Mouse (Mus musculus): ENCODE results near the gene Ndufa13. TPM values are rescaled to one million over a fixed set of nuclear protein-coding genes. Genes with fewer than 3 reads are reported as not detected.
A peak's percentile ranks its signal among the peaks of the same experiment; 100 is the strongest.

The Ndufa13 gene
- polyA plus RNA-seq, 1 experiment from 2014 or later, result 216 TPM

- Histone ChIP-seq H3K27me3 (replicated peaks; ENCODE audit: control insufficient read depth, insufficient read depth, low read length) (peaks cover 74% of the 10 kb centered on the region), H3K27ac (ENCODE audit: low read depth, low read length) (no peak overlapping the region), H3K9ac (ENCODE audit: low read length) (peak overlapping the region; percentile 21; the same call in 1 of the 2 replicates), H3K4me1 (ENCODE audit: control insufficient read depth, insufficient read depth, low read length) (peaks cover 2% of the 10 kb centered on the region), H3K9me3 (replicated peaks; ENCODE audit: control insufficient read depth, low read length) (no peaks in the 10 kb centered on the region), H3K4me2 (ENCODE audit: low read length) (peak overlapping the region; percentile 39), H3K36me3 (ENCODE audit: control insufficient read depth, insufficient read depth, low read length) (0 out of 2 replicates have a peak, but pooled peaks cover 4% of the 10 kb centered on the region), H3K4me3 (ENCODE audit: low read depth, low read length) (peak overlapping the region; percentile 16; the same call in 1 of the 2 replicates)
- ATAC-seq (no peak), DNase-seq (ENCODE audit: low spot score) (no peak)
- WGBS, result 5% methylated on average over 24 of the region's 24 CpGs
These were observed 14.0 kb downstream of the Ndufa13 start for GRCm38 (mm10) chr8:69888244-69888866.

GRCm38 (mm10) chr8:69887289-69888243 is 14.8 kb downstream of the Ndufa13 start, which contains the start of gene Cilp2:
TSS of gene Cilp2 (minus strand) at chr8:69887687.
- peak within 1 kb of the TSS; percentile 39 for H3K4me2 ChIP-seq (ENCODE audit: low read length)
- H3K9me3 ChIP-seq (replicated peaks; ENCODE audit: control insufficient read depth, low read length), result no peaks in the 10 kb centered on the region
- H3K36me3 ChIP-seq (ENCODE audit: control insufficient read depth, insufficient read depth, low read length), result 0 out of 2 replicates have a peak, but pooled peaks cover 2% of the 10 kb centered on the region
- H3K27ac ChIP-seq (ENCODE audit: low read depth, low read length), result no peak within 1 kb of the TSS
- peak within 1 kb of the TSS; percentile 16 for H3K4me3 ChIP-seq (ENCODE audit: low read depth, low read length)
- peaks cover 82% of the 10 kb centered on the region for H3K27me3 ChIP-seq (replicated peaks; ENCODE audit: control insufficient read depth, insufficient read depth, low read length)
- H3K4me1 ChIP-seq (ENCODE audit: control insufficient read depth, insufficient read depth, low read length), result peaks cover 2% of the 10 kb centered on the region
- ATAC-seq (no peak), DNase-seq (ENCODE audit: low spot score) (no peak)
- under 1% methylated on average over 58 of the region's 60 CpGs for WGBS
- H3K9ac ChIP-seq (ENCODE audit: low read length), result peak within 1 kb of the TSS; percentile 29; the same call in 1 of the 2 replicates

- Histone ChIP-seq H3K4me2 (ENCODE audit: low read length) (no peak overlapping the region), H3K27ac (ENCODE audit: low read depth, low read length) (no peak overlapping the region), H3K9ac (ENCODE audit: low read length) (no peak overlapping the region), H3K36me3 (ENCODE audit: control insufficient read depth, insufficient read depth, low read length) (no peaks in the 10 kb centered on the region), H3K4me3 (ENCODE audit: low read depth, low read length) (no peak overlapping the region), H3K9me3 (replicated peaks; ENCODE audit: control insufficient read depth, low read length) (0 out of 2 replicates have a peak, but pooled peaks cover 2% of the 10 kb centered on the region), H3K27me3 (replicated peaks; ENCODE audit: control insufficient read depth, insufficient read depth, low read length) (peaks cover 99% of the 10 kb centered on the region), H3K4me1 (ENCODE audit: control insufficient read depth, insufficient read depth, low read length) (peaks cover 2% of the 10 kb centered on the region)
- ATAC-seq, result no peak
- 57% methylated on average over 13 of the region's 13 CpGs for WGBS
- no peak for DNase-seq (ENCODE audit: low spot score)
These were observed 18.2 kb downstream of the Ndufa13 start for GRCm38 (mm10) chr8:69884141-69884540.

DNA sequence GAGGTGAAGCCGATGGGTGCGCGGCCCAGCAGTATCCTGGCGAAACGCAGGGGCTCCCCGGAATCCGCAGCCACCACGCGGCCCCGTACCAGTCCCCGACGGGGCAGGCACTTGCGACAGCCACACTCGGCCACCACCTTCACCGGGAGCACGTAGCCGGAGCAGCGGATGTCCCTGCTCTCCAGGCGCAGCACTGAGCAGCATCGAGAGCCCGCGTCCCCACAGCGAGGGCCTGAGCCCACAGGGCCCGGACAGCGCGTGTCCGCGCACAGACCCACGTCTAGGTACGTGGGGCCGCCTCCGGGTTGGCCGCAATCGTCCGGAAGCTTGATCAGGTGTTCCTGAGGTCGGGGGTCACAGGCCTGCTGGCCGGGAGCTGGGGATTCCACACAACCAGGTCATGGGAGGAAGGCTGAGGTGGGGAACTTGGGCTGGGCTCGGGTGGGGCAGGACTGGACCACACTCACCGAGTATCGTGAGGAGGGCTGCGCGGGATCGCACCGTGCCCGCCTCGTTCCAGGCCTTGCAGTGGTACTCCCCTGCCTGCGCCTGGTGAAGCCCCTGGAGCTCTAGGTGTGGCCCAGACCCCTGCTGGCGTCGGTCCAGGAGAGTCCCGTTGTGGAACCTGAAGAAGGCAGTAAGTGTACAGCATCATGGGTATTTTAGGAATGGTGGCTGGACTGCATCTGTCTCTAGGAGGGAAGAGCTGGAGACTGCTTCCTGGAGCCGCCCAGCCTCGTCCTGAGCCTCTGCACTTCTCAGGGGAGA is 19.3 kb downstream of the Ndufa13 start:
- Histone ChIP-seq H3K4me1 (ENCODE audit: control insufficient read depth, insufficient read depth, low read length) (peaks cover 2% of the 10 kb centered on the region; the same call in 1 of the 2 replicates), H3K36me3 (ENCODE audit: control insufficient read depth, insufficient read depth, low read length) (no peaks in the 10 kb centered on the region), H3K27ac (ENCODE audit: low read depth, low read length) (no peak overlapping the region), H3K9ac (ENCODE audit: low read length) (no peak overlapping the region), H3K4me3 (ENCODE audit: low read depth, low read length) (peak overlapping the region; percentile 37), H3K4me2 (ENCODE audit: low read length) (peak overlapping the region; percentile 52; the same call in 1 of the 2 replicates), H3K9me3 (replicated peaks; ENCODE audit: control insufficient read depth, low read length) (0 out of 2 replicates have a peak, but pooled peaks cover 2% of the 10 kb centered on the region), H3K27me3 (replicated peaks; ENCODE audit: control insufficient read depth, insufficient read depth, low read length) (peaks cover 88% of the 10 kb centered on the region)
- 11% methylated on average over 52 of the region's 52 CpGs for WGBS
- peak; percentile 13; the same call in 1 of the 2 replicates for ATAC-seq
- no peak for DNase-seq (ENCODE audit: low spot score)

DNA sequence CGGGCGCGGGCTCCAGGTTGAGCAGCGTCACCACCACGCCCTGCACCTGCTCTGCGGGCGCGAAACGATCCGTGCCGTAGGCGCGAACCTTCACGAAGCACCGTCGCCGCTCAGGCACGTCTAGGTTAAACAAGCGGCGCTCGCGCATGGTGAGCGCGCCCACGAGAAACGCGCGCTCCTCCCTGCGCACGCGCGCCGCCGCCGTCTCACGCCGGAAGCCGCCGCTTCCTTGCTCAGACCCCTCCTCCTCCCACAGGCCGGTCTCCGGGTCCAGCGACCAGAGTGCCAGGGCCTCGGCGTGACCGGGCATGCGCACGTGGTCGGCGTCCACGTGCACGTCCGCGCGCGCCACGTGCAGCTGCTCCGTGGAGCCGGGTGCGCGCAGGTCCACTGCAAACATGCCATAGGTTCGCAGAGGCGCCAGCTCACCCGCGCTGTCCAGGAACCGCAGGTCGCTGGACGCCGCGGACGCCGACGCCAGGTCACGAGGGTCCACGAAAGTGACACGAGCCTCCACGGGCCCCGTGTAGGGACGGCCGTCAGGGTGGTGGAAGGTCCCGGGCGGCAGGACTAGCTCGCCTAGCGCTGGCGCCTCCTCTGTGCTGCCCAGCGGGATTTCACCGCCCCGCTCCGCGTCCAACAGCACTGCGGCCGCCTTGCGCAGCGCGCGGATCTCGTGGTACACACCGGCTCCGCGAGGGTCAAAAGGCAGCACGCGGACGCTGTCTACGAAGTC is 20.2 kb downstream of the Ndufa13 start:
- Histone ChIP-seq H3K27me3 (replicated peaks; ENCODE audit: control insufficient read depth, insufficient read depth, low read length) (peaks cover 79% of the 10 kb centered on the region), H3K9ac (ENCODE audit: low read length) (peak overlapping the region; percentile 48), H3K9me3 (replicated peaks; ENCODE audit: control insufficient read depth, low read length) (0 out of 2 replicates have a peak, but pooled peaks cover 2% of the 10 kb centered on the region), H3K27ac (ENCODE audit: low read depth, low read length) (no peak overlapping the region), H3K36me3 (ENCODE audit: control insufficient read depth, insufficient read depth, low read length) (no peaks in the 10 kb centered on the region), H3K4me3 (ENCODE audit: low read depth, low read length) (peak overlapping the region; percentile 37), H3K4me2 (ENCODE audit: low read length) (peak overlapping the region; percentile 52), H3K4me1 (ENCODE audit: control insufficient read depth, insufficient read depth, low read length) (no peaks in the 10 kb centered on the region)
- ATAC-seq (peak; percentile 54), DNase-seq (ENCODE audit: low spot score) (peak; percentile 76)
- 6% methylated on average over 100 of the region's 103 CpGs for WGBS

- H3K27ac ChIP-seq (ENCODE audit: low read depth, low read length), result no peak overlapping the region
- peak overlapping the region; percentile 37 for H3K4me3 ChIP-seq (ENCODE audit: low read depth, low read length)
- WGBS, result 21% methylated on average over 74 of the region's 79 CpGs
- DNase-seq (ENCODE audit: low spot score) (no peak), ATAC-seq (peak; percentile 22)
- H3K36me3 ChIP-seq (ENCODE audit: control insufficient read depth, insufficient read depth, low read length), result no peaks in the 10 kb centered on the region
- H3K27me3 ChIP-seq (replicated peaks; ENCODE audit: control insufficient read depth, insufficient read depth, low read length), result peaks cover 71% of the 10 kb centered on the region
- H3K4me1 ChIP-seq (ENCODE audit: control insufficient read depth, insufficient read depth, low read length), result no peaks in the 10 kb centered on the region
- H3K4me2 ChIP-seq (ENCODE audit: low read length), result peak overlapping the region; percentile 52
- H3K9ac ChIP-seq (ENCODE audit: low read length), result peak overlapping the region; percentile 48
- H3K9me3 ChIP-seq (replicated peaks; ENCODE audit: control insufficient read depth, low read length), result 0 out of 2 replicates have a peak, but pooled peaks cover 2% of the 10 kb centered on the region
These were observed 21.0 kb downstream of the Ndufa13 start for GRCm38 (mm10) chr8:69881261-69881865.

- ATAC-seq (no peak), DNase-seq (ENCODE audit: low spot score) (no peak)
- WGBS, result 13% methylated on average over 37 of the region's 37 CpGs
- Histone ChIP-seq H3K4me1 (ENCODE audit: control insufficient read depth, insufficient read depth, low read length) (no peaks in the 10 kb centered on the region), H3K9me3 (replicated peaks; ENCODE audit: control insufficient read depth, low read length) (0 out of 2 replicates have a peak, but pooled peaks cover 2% of the 10 kb centered on the region), H3K9ac (ENCODE audit: low read length) (no peak overlapping the region), H3K4me2 (ENCODE audit: low read length) (peak overlapping the region; percentile 52), H3K36me3 (ENCODE audit: control insufficient read depth, insufficient read depth, low read length) (no peaks in the 10 kb centered on the region), H3K4me3 (ENCODE audit: low read depth, low read length) (peak overlapping the region; percentile 37), H3K27ac (ENCODE audit: low read depth, low read length) (no peak overlapping the region), H3K27me3 (replicated peaks; ENCODE audit: control insufficient read depth, insufficient read depth, low read length) (peaks cover 66% of the 10 kb centered on the region)
These were observed 21.5 kb downstream of the Ndufa13 start for GRCm38 (mm10) chr8:69880841-69881240.
